14 mouse cellular contexts compared by ENCODE assay signal in genomic region chr7:135794238-135794637, GRCm38 (mm10).
DNase-seq lines count a peak whose midpoint lies in the region; ATAC-seq and TF ChIP-seq lines count a peak whose summit lies in the region.
"Had no signal": no experiment of that assay in that cellular context is flagged by ENCODE, and none has a peak within 500 bp of the region (broad histone marks: within the 10 kb centered on the region; RNA-seq: fewer than 3 reads in every experiment).

No protein-coding gene starts in this region.

- no peak for ATAC-seq in heart, embryonic 15.5 days (replicated peaks; ENCODE audit: insufficient number of reproducible peaks, insufficient read depth, low FRiP score, low read depth)
- peak; percentile 35; the same call in 1 of the 2 replicates for ATAC-seq in liver, postnatal 0 days
- ATAC-seq in common myeloid progenitor, adult 5-6 weeks (replicated peaks; ENCODE audit: low read depth, poor library complexity, severe bottlenecking), result peak; percentile 30
- no peak for ATAC-seq in hindbrain, embryonic 14.5 days (ENCODE audit: low FRiP score)
- ATAC-seq in megakaryocyte-erythroid progenitor cell, adult 5-6 weeks (replicated peaks; ENCODE audit: low FRiP score, low TSS enrichment, poor library complexity, severe bottlenecking), result no peak
- ATAC-seq: Patski had no signal

- H3K27me3 ChIP-seq in heart, embryonic 15.5 days, result no peaks in the 10 kb centered on the region
- peaks cover 6% of the 10 kb centered on the region for H3K27me3 ChIP-seq in liver, postnatal 0 days (ENCODE audit: insufficient read depth, low read length)
- no peaks in the 10 kb centered on the region for H3K27me3 ChIP-seq in hindbrain, embryonic 14.5 days (ENCODE audit: control insufficient read depth, insufficient read depth, low read length)
- H3K27me3 ChIP-seq: limb, embryonic 13.5 days; Patski had no signal

- H3K9ac ChIP-seq in heart, embryonic 15.5 days, result no peak overlapping the region
- no peak overlapping the region for H3K9ac ChIP-seq in liver, postnatal 0 days (replicated peaks)
- H3K9ac ChIP-seq in hindbrain, embryonic 14.5 days, result no peak overlapping the region
- H3K9ac ChIP-seq: limb, embryonic 13.5 days had no signal

- no peak overlapping the region for H3K4me2 ChIP-seq in heart, embryonic 15.5 days
- no peak overlapping the region for H3K4me2 ChIP-seq in liver, postnatal 0 days (ENCODE audit: low read depth, low read length)
- no peak overlapping the region for H3K4me2 ChIP-seq in hindbrain, embryonic 14.5 days (replicated peaks)
- H3K4me2 ChIP-seq: limb, embryonic 13.5 days had no signal

- no peaks in the 10 kb centered on the region for H3K36me3 ChIP-seq in heart, embryonic 15.5 days
- H3K36me3 ChIP-seq in liver, postnatal 0 days (replicated peaks; ENCODE audit: insufficient read depth, low read length), result no peaks in the 10 kb centered on the region
- no peaks in the 10 kb centered on the region for H3K36me3 ChIP-seq in hindbrain, embryonic 14.5 days (replicated peaks; ENCODE audit: control insufficient read depth, insufficient read depth)
- H3K36me3 ChIP-seq: limb, embryonic 13.5 days had no signal

- no peak for TF ChIP-seq EP300 in liver, postnatal 0 days (IDR thresholded peaks at IDR 0.05; ENCODE audit: low read depth)

- H3K4me1 ChIP-seq in heart, embryonic 15.5 days (replicated peaks), result 0 out of 2 replicates have a peak, but pooled peaks cover 3% of the 10 kb centered on the region
- no peaks in the 10 kb centered on the region for H3K4me1 ChIP-seq in liver, postnatal 0 days (ENCODE audit: insufficient read depth)
- peaks cover 8% of the 10 kb centered on the region for H3K4me1 ChIP-seq in hindbrain, embryonic 14.5 days (replicated peaks; ENCODE audit: control insufficient read depth, insufficient read depth, low read length)

- no peak overlapping the region for H3K4me3 ChIP-seq in heart, embryonic 15.5 days
- no peak overlapping the region for H3K4me3 ChIP-seq in liver, postnatal 0 days (ENCODE audit: low read depth, low read length)
- no peak overlapping the region for H3K4me3 ChIP-seq in hindbrain, embryonic 14.5 days (replicated peaks; ENCODE audit: low read length)
- H3K4me3 ChIP-seq: limb, embryonic 13.5 days had no signal

- 51% methylated on average over 7 of the region's 7 CpGs for whole genome bisulfite sequencing in heart, embryonic 15.5 days
- WGBS in liver, postnatal 0 days (ENCODE audit: insufficient replicate concordance), result 24% methylated on average over 7 of the region's 7 CpGs
- 28% methylated on average over 7 of the region's 7 CpGs for WGBS in hindbrain, embryonic 14.5 days

- no peak for DNase-seq in heart, adult 8-10 months (ENCODE audit: low spot score)
- DNase-seq in liver, postnatal 0 days, result no peak
- DNase-seq in liver, result no peak
- DNase-seq in hindbrain, embryonic 14.5 days (ENCODE audit: low spot score), result no peak
- no peak for DNase-seq in left cerebral cortex, adult 18-20 months (ENCODE audit: low spot score in 2 of 2)
- DNase-seq: adrenal gland, postnatal 10 days; layer of hippocampus, adult 9-11 months; lung, postnatal 14 days; thymus, adult 18-20 months had no signal

- TF ChIP-seq CTCF in liver, postnatal 0 days (IDR thresholded peaks at IDR 0.05; ENCODE audit: low read depth), result no peak

- H3K9me3 ChIP-seq in heart, embryonic 15.5 days (replicated peaks), result no peaks in the 10 kb centered on the region
- no peaks in the 10 kb centered on the region for H3K9me3 ChIP-seq in liver, postnatal 0 days (ENCODE audit: low read length)
- no peaks in the 10 kb centered on the region for H3K9me3 ChIP-seq in hindbrain, embryonic 14.5 days (ENCODE audit: control insufficient read depth, low read length)
- H3K9me3 ChIP-seq: limb, embryonic 13.5 days had no signal

- H3K27ac ChIP-seq in heart, embryonic 15.5 days, result 0 out of 2 replicates have a peak overlapping the region, but pooled peaks have one; percentile 2
- no peak overlapping the region for H3K27ac ChIP-seq in liver, postnatal 0 days (ENCODE audit: low read depth)
- H3K27ac ChIP-seq in hindbrain, embryonic 14.5 days, result 0 out of 2 replicates have a peak overlapping the region, but pooled peaks have one; percentile 6
- H3K27ac ChIP-seq: limb, embryonic 13.5 days had no signal

Comparison
In these comparisons a context has a peak if more than half of its experiments do, and no peak if none do; other contexts are left out.
1. ATAC-seq: peak in liver, postnatal 0 days (single experiment) and common myeloid progenitor, adult 5-6 weeks (single experiment); none in heart, embryonic 15.5 days (single experiment), hindbrain, embryonic 14.5 days (single experiment) and megakaryocyte-erythroid progenitor cell, adult 5-6 weeks (single experiment).